Mouse (Mus musculus) kidney, adult 2 months (tissue): Measurements from ENCODE around the gene Mtmr1.

Experiments used
- CTCF ChIP-seq: fragments of 200-500 bp; conservative IDR thresholded peaks from 2 replicates; pipeline ENCODE4 v1.5.1; 2011; ENCODE audit warnings: low read depth, mild to moderate bottlenecking, control low read depth, low read length, moderate library complexity, mixed read lengths; ENCODE audit not compliant: insufficient read depth, insufficient read length
- POLR2A ChIP-seq: fragments of 200-500 bp; IDR thresholded peaks from one replicate; pipeline ENCODE4 v1.6.1; 2011; ENCODE audit warnings: low read depth, low read length, control low read depth

- TF ChIP-seq POLR2A (no peak), CTCF (no peak)
Measured at GRCm38 (mm10) chrX:71434860-71435259, 70.3 kb downstream of the Mtmr1 start.
